8 mouse cellular contexts compared by ENCODE assay signal in genomic region chr15:77359084-77359483, GRCm38 (mm10). TPM values are rescaled to one million over a fixed set of nuclear protein-coding genes. Genes with fewer than 3 reads are reported as not detected.
DNase-seq lines count a peak whose midpoint lies in the region; ATAC-seq and TF ChIP-seq lines count a peak whose summit lies in the region.
"Had no signal": no experiment of that assay in that cellular context is flagged by ENCODE, and none has a peak within 500 bp of the region (broad histone marks: within the 10 kb centered on the region; RNA-seq: fewer than 3 reads in every experiment).

No protein-coding gene starts in this region.

- TF ChIP-seq CTCF in lung, adult 2 months (IDR thresholded peaks at IDR 0.05; ENCODE audit: insufficient read depth, low read length) = no peak

- ATAC-seq in forebrain, embryonic 13.5 days = peak; percentile 39
- ATAC-seq in limb, embryonic 13.5 days (ENCODE audit: low FRiP score, low read depth) = no peak; the same call in 1 of the 2 replicates
- 0 out of 2 replicates have a peak, but pooled peaks have one; percentile 3 for ATAC-seq in stomach, embryonic 15.5 days (ENCODE audit: insufficient read depth, low FRiP score, low read depth)

- H3K9me3 ChIP-seq in forebrain, embryonic 13.5 days (replicated peaks) = no peaks in the 10 kb centered on the region
- H3K9me3 ChIP-seq in limb, embryonic 13.5 days = no peaks in the 10 kb centered on the region
- no peaks in the 10 kb centered on the region for H3K9me3 ChIP-seq in stomach, embryonic 15.5 days

- no peaks in the 10 kb centered on the region for H3K27me3 ChIP-seq in forebrain, embryonic 13.5 days
- H3K27me3 ChIP-seq in limb, embryonic 13.5 days = no peaks in the 10 kb centered on the region
- no peaks in the 10 kb centered on the region for H3K27me3 ChIP-seq in stomach, embryonic 15.5 days (replicated peaks)

- H3K4me3 ChIP-seq in lung, adult 2 months (replicated peaks; ENCODE audit: extremely low read depth, low read depth, low read length) = peak overlapping the region; percentile 55
- peak overlapping the region; percentile 30 for H3K4me3 ChIP-seq in forebrain, embryonic 13.5 days
- peak overlapping the region; percentile 32 for H3K4me3 ChIP-seq in limb, embryonic 13.5 days
- peak overlapping the region; percentile 20 for H3K4me3 ChIP-seq in stomach, embryonic 15.5 days (replicated peaks)
- H3K4me3 ChIP-seq: erythroblast, embryonic 14.5 days had no signal

- H3K4me2 ChIP-seq in forebrain, embryonic 13.5 days = peak overlapping the region; percentile 58
- H3K4me2 ChIP-seq in limb, embryonic 13.5 days (replicated peaks) = peak overlapping the region; percentile 57
- H3K4me2 ChIP-seq in stomach, embryonic 15.5 days = peak overlapping the region; percentile 71

- peak overlapping the region; percentile 37; the same call in 1 of the 2 replicates for H3K27ac ChIP-seq in forebrain, embryonic 13.5 days
- no peak overlapping the region; the same call in 1 of the 2 replicates for H3K27ac ChIP-seq in limb, embryonic 13.5 days
- H3K27ac ChIP-seq in stomach, embryonic 15.5 days = peak overlapping the region; percentile 59

- H3K4me1 ChIP-seq in lung, adult 2 months (ENCODE audit: control insufficient read depth, insufficient read depth, low read length) = peaks cover 7% of the 10 kb centered on the region
- H3K4me1 ChIP-seq in forebrain, embryonic 13.5 days = peaks cover 55% of the 10 kb centered on the region
- peaks cover 47% of the 10 kb centered on the region for H3K4me1 ChIP-seq in limb, embryonic 13.5 days
- H3K4me1 ChIP-seq in stomach, embryonic 15.5 days = peaks cover 29% of the 10 kb centered on the region

- peak overlapping the region; percentile 65 for H3K9ac ChIP-seq in forebrain, embryonic 13.5 days
- H3K9ac ChIP-seq in limb, embryonic 13.5 days = peak overlapping the region; percentile 69
- no peak overlapping the region for H3K9ac ChIP-seq in stomach, embryonic 15.5 days

- TF ChIP-seq POLR2A in lung, adult 2 months (IDR thresholded peaks at IDR 0.05; ENCODE audit: borderline replicate concordance, extremely low read depth, low read depth, low read length) = no peak

- no peaks in the 10 kb centered on the region for H3K36me3 ChIP-seq in forebrain, embryonic 13.5 days (ENCODE audit: poor library complexity, severe bottlenecking)
- no peaks in the 10 kb centered on the region for H3K36me3 ChIP-seq in limb, embryonic 13.5 days
- H3K36me3 ChIP-seq in stomach, embryonic 15.5 days = no peaks in the 10 kb centered on the region

- DNase-seq in lung, adult 2 months = no peak
- DNase-seq in lung, postnatal 36 days = no peak
- DNase-seq in testis, postnatal 14 days (ENCODE audit: low spot score) = no peak
- DNase-seq in cerebellum, adult 11 months = no peak

- 30% methylated on average over 6 of the region's 6 CpGs for WGBS in lung, adult 2 months
- 10% methylated on average over 6 of the region's 6 CpGs for WGBS in forebrain, embryonic 13.5 days
- WGBS in limb, embryonic 13.5 days = 34% methylated on average over 6 of the region's 6 CpGs
- 37% methylated on average over 6 of the region's 6 CpGs for WGBS in stomach, embryonic 15.5 days

RNA-seq across cellular contexts. Expression of gene Apol7a, which starts 39.8 kb away (rescaled TPM):
- 0.31 and 0.38 TPM in 2 replicates for polyA plus RNA-seq in lung, adult 2 months (2012; rRNA removed)
- not detected in 2 replicates for polyA plus RNA-seq in forebrain, embryonic 13.5 days (2015; fragmentation: Nextera tagmentation; extraction: Ambion mirVana)
- not detected in 2 replicates for polyA plus RNA-seq in limb, embryonic 13.5 days (2015; fragmentation: Nextera tagmentation; extraction: Ambion mirVana)
- 4.6 and 4.9 TPM in 2 replicates for polyA plus RNA-seq in stomach, embryonic 15.5 days (2015; fragmentation: Nextera tagmentation; extraction: Ambion mirVana)
- polyA plus RNA-seq: erythroblast, embryonic 14.5 days had no signal

RNA-seq across cellular contexts. Expression of gene Apol9a, which starts 51.9 kb away (rescaled TPM):
- polyA plus RNA-seq in lung, adult 2 months (2012; rRNA removed) = 0.80 and 1.3 TPM in 2 replicates
- polyA plus RNA-seq in forebrain, embryonic 13.5 days (2015; fragmentation: Nextera tagmentation; extraction: Ambion mirVana) = not detected in 2 replicates
- not detected in 2 replicates for polyA plus RNA-seq in limb, embryonic 13.5 days (2015; fragmentation: Nextera tagmentation; extraction: Ambion mirVana)
- polyA plus RNA-seq in stomach, embryonic 15.5 days (2015; fragmentation: Nextera tagmentation; extraction: Ambion mirVana) = 0.14 and 0.27 TPM in 2 replicates
- polyA plus RNA-seq: erythroblast, embryonic 14.5 days had no signal

RNA-seq across cellular contexts. Expression of gene Rbfox2, which starts 52.3 kb away (rescaled TPM):
- 65.0 and 72.0 TPM in 2 replicates for polyA plus RNA-seq in lung, adult 2 months (2012; rRNA removed)
- 116 and 122 TPM in 2 replicates for polyA plus RNA-seq in forebrain, embryonic 13.5 days (2015; fragmentation: Nextera tagmentation; extraction: Ambion mirVana)
- polyA plus RNA-seq in limb, embryonic 13.5 days (2015; fragmentation: Nextera tagmentation; extraction: Ambion mirVana) = 78.4 and 83.1 TPM in 2 replicates
- 54.2 and 56.8 TPM in 2 replicates for polyA plus RNA-seq in stomach, embryonic 15.5 days (2015; fragmentation: Nextera tagmentation; extraction: Ambion mirVana)
- polyA plus RNA-seq: erythroblast, embryonic 14.5 days had no signal
